Comparison of ENCODE assay signal across 8 mouse cellular contexts in the genomic region with DNA sequence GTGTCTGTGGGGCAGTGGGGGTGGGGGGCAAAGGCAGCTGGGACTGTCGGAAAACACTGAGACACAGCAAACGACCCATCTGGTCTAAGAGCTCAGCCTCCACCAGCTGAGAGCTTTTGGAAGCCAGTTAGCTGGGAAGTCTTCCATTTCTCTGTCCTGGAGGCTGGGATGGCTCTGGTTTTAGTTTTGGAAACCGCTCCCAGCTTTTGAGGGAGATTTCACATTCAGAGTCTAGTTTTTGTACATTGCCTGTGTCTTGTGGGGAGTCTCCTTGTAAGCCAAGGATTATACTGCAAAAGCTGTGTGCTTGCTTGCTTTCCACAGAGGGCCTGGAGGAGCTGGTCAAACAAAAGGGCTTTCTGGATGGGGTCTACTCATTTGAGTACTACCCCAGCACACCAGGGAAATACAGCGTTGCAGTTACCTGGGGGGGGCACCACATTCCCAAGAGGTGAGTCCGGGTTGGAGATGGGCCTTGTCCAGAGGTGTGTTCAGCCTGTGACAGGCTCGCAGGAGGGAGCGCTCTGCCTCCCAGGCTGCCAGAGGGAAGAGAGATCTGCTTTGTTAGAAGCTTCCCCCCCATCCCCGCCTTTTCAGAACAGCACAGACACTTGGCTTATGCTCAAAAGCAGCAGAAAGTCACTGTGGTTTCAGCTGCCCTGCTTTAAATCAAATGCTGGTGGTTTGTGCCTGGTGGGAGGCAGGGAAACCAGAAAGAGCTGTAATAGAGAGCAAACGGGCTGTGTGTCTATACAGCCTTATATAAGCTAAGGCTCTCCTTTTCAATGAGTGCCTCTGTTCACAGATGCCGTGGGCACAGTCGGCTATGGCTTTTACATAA.
DNase-seq lines count a peak whose midpoint lies in the region; ATAC-seq and TF ChIP-seq lines count a peak whose summit lies in the region.

No protein-coding gene starts in this region.

- peaks cover 27% of the 10 kb centered on the region for H3K4me1 ChIP-seq in heart, embryonic 13.5 days
- H3K4me1 ChIP-seq in heart, adult 2 months (ENCODE audit: control insufficient read depth, insufficient read depth, low read length): peaks cover 3% of the 10 kb centered on the region
- H3K4me1 ChIP-seq in forebrain, embryonic 10.5 days: peaks cover 32% of the 10 kb centered on the region
- H3K4me1 ChIP-seq in intestine, embryonic 16.5 days (ENCODE audit: control insufficient read depth, insufficient read depth, low read length): peaks cover 22% of the 10 kb centered on the region
- H3K4me1 ChIP-seq in limb, embryonic 13.5 days: peaks cover 53% of the 10 kb centered on the region

- peak overlapping the region; percentile 64 for H3K27ac ChIP-seq in heart, embryonic 13.5 days (replicated peaks)
- H3K27ac ChIP-seq in heart, adult 2 months: no peak overlapping the region
- H3K27ac ChIP-seq in forebrain, embryonic 10.5 days: peak overlapping the region; percentile 81
- H3K27ac ChIP-seq in intestine, embryonic 16.5 days (ENCODE audit: low read length): peak overlapping the region; percentile 87
- H3K27ac ChIP-seq in limb, embryonic 13.5 days: peak overlapping the region; percentile 96

- no peak overlapping the region for H3K4me2 ChIP-seq in heart, embryonic 13.5 days
- peak overlapping the region; percentile 23; the same call in 1 of the 2 replicates for H3K4me2 ChIP-seq in intestine, embryonic 16.5 days (ENCODE audit: low read depth, low read length)
- H3K4me2 ChIP-seq in limb, embryonic 13.5 days (replicated peaks): peak overlapping the region; percentile 35

- no peak for DNase-seq in heart, adult 2 months
- peak; percentile 49 for DNase-seq in adrenal gland, postnatal 10 days
- no peak for DNase-seq in forebrain, embryonic 10.5 days (ENCODE audit: extremely low spot score, low spot score)
- DNase-seq in right cerebral cortex, adult 18-20 months: peak; percentile 79
- no peak for DNase-seq in adipocyte (ENCODE audit: low spot score)

- peaks cover 82% of the 10 kb centered on the region for H3K36me3 ChIP-seq in heart, embryonic 13.5 days
- no peaks in the 10 kb centered on the region; the same call in 1 of the 2 replicates for H3K36me3 ChIP-seq in heart, adult 2 months (ENCODE audit: control insufficient read depth, insufficient read depth, low read length)
- H3K36me3 ChIP-seq in forebrain, embryonic 10.5 days (replicated peaks): peaks cover 93% of the 10 kb centered on the region
- H3K36me3 ChIP-seq in intestine, embryonic 16.5 days (ENCODE audit: control insufficient read depth, insufficient read depth, low read length): peaks cover 21% of the 10 kb centered on the region
- peaks cover 73% of the 10 kb centered on the region for H3K36me3 ChIP-seq in limb, embryonic 13.5 days

- H3K27me3 ChIP-seq in heart, embryonic 13.5 days (replicated peaks): no peaks in the 10 kb centered on the region
- no peaks in the 10 kb centered on the region for H3K27me3 ChIP-seq in heart, adult 2 months (ENCODE audit: control insufficient read depth, insufficient read depth, low read length)
- H3K27me3 ChIP-seq in forebrain, embryonic 10.5 days (ENCODE audit: poor library complexity, severe bottlenecking): no peaks in the 10 kb centered on the region
- H3K27me3 ChIP-seq in intestine, embryonic 16.5 days (replicated peaks; ENCODE audit: control insufficient read depth, insufficient read depth, low read length): no peaks in the 10 kb centered on the region
- H3K27me3 ChIP-seq in limb, embryonic 13.5 days: no peaks in the 10 kb centered on the region

- H3K9ac ChIP-seq in heart, embryonic 13.5 days: no peak overlapping the region
- H3K9ac ChIP-seq in heart, adult 2 months (ENCODE audit: low read depth, low read length): no peak overlapping the region
- peak overlapping the region; percentile 49; the same call in 1 of the 2 replicates for H3K9ac ChIP-seq in intestine, embryonic 16.5 days (ENCODE audit: low read depth, low read length)
- H3K9ac ChIP-seq in limb, embryonic 13.5 days: no peak overlapping the region; the same call in 1 of the 2 replicates

- intact Hi-C loops in heart, adult 2 months (cut with DNase I): loop anchor here (5.0 kb wide), 1 partner anchor 72 kb away; a partner anchor contains a TSS

- TF ChIP-seq POLR2A in heart, adult 2 months (IDR thresholded peaks at IDR 0.05; ENCODE audit: insufficient read depth, low read depth, low read length): no peak

- no peak overlapping the region for H3K4me3 ChIP-seq in heart, embryonic 13.5 days
- H3K4me3 ChIP-seq in heart, adult 2 months: no peak overlapping the region
- H3K4me3 ChIP-seq in forebrain, embryonic 10.5 days: no peak overlapping the region
- no peak overlapping the region for H3K4me3 ChIP-seq in intestine, embryonic 16.5 days (ENCODE audit: low read length)
- H3K4me3 ChIP-seq in limb, embryonic 13.5 days: no peak overlapping the region

- no peak for TF ChIP-seq EP300 in heart, adult 2 months (IDR thresholded peaks at IDR 0.05; ENCODE audit: insufficient read depth, low read depth, low read length)

- no peak for ATAC-seq in heart, embryonic 13.5 days (ENCODE audit: extremely low read depth, insufficient number of reproducible peaks, low FRiP score, low TSS enrichment)
- ATAC-seq in intestine, embryonic 16.5 days: peak; percentile 73
- ATAC-seq in limb, embryonic 13.5 days (ENCODE audit: low FRiP score, low read depth): peak; percentile 90

- WGBS in heart, embryonic 13.5 days: 72% methylated on average over 11 of the region's 11 CpGs
- WGBS in heart, adult 2 months: 79% methylated on average over 11 of the region's 11 CpGs
- WGBS in forebrain, embryonic 10.5 days: 59% methylated on average over 11 of the region's 11 CpGs
- 53% methylated on average over 11 of the region's 11 CpGs for WGBS in intestine, embryonic 16.5 days
- WGBS in limb, embryonic 13.5 days: 27% methylated on average over 11 of the region's 11 CpGs

- H3K79me2 ChIP-seq in heart, adult 2 months (replicated peaks; ENCODE audit: control insufficient read depth, insufficient read depth, low read length): no peaks in the 10 kb centered on the region

- no peak for TF ChIP-seq CTCF in heart, adult 2 months (IDR thresholded peaks at IDR 0.05)

- no peaks in the 10 kb centered on the region for H3K9me3 ChIP-seq in heart, embryonic 13.5 days
- no peaks in the 10 kb centered on the region for H3K9me3 ChIP-seq in forebrain, embryonic 10.5 days
- H3K9me3 ChIP-seq in intestine, embryonic 16.5 days (ENCODE audit: control insufficient read depth, low read length): no peaks in the 10 kb centered on the region
- H3K9me3 ChIP-seq in limb, embryonic 13.5 days: no peaks in the 10 kb centered on the region

Comparison
In these comparisons a context has a peak if more than half of its experiments do, and no peak if none do; other contexts are left out.
1. DNase-seq: peak in adrenal gland, postnatal 10 days (single experiment) and right cerebral cortex, adult 18-20 months (single experiment); none in heart, adult 2 months (0 of 2), forebrain, embryonic 10.5 days (single experiment) and adipocyte (single experiment).